In the genomic region with DNA sequence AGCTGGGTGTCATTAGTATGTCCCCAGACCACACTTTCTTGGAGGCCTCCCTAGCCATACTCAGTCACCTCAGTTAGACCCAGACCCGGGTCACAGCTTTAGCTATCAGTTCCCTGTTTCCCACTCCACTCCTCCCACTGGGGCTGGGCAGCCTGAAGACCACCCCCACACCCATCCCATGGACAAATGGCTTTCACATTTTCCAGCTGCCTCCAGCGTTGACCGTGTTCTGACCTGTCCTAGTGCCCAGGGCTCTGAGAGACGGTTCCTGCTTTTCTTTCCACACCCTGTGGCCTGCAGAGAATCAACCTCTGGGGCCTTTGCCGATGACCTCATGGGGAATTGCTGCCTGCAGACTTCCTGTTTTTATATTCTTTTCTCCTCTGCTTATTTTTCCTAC, we compare ENCODE assay signal across 11 mouse cellular contexts. TPM values are rescaled to one million over a fixed set of nuclear protein-coding genes. Genes with fewer than 3 reads are reported as not detected.
A peak's percentile ranks its signal among the peaks of the same experiment; 100 is the strongest.
DNase-seq lines count a peak whose midpoint lies in the region; ATAC-seq and TF ChIP-seq lines count a peak whose summit lies in the region.
"Had no signal": no experiment of that assay in that cellular context is flagged by ENCODE, and none has a peak within 500 bp of the region (broad histone marks: within the 10 kb centered on the region; RNA-seq: fewer than 3 reads in every experiment).

No protein-coding gene starts in this region.

- no peaks in the 10 kb centered on the region for H3K27me3 ChIP-seq in hindbrain, embryonic 16.5 days (replicated peaks; ENCODE audit: control insufficient read depth, insufficient read depth, low read length)
- no peaks in the 10 kb centered on the region for H3K27me3 ChIP-seq in hindbrain, embryonic 11.5 days (ENCODE audit: control insufficient read depth, insufficient read depth, low read length)
- H3K27me3 ChIP-seq in heart, embryonic 16.5 days (ENCODE audit: control insufficient read depth, insufficient read depth, low read length): no peaks in the 10 kb centered on the region
- no peaks in the 10 kb centered on the region for H3K27me3 ChIP-seq in liver, postnatal 0 days (ENCODE audit: insufficient read depth, low read length)

- no peak for TF ChIP-seq CTCF in liver, postnatal 0 days (IDR thresholded peaks at IDR 0.05; ENCODE audit: low read depth)

- WGBS in hindbrain, embryonic 16.5 days: 60% methylated on average over 5 of the region's 5 CpGs
- 44% methylated on average over 5 of the region's 5 CpGs for whole genome bisulfite sequencing in hindbrain, embryonic 11.5 days
- 8% methylated on average over 5 of the region's 5 CpGs for WGBS in heart, embryonic 16.5 days
- 16% methylated on average over 5 of the region's 5 CpGs for WGBS in liver, postnatal 0 days (ENCODE audit: insufficient replicate concordance)

- ATAC-seq in hindbrain, embryonic 16.5 days: no peak
- ATAC-seq in hindbrain, embryonic 11.5 days (ENCODE audit: low FRiP score): no peak
- ATAC-seq in heart, embryonic 16.5 days (replicated peaks; ENCODE audit: extremely low read depth, insufficient read depth, low FRiP score): peak; percentile 76
- ATAC-seq in liver, postnatal 0 days: no peak
- ATAC-seq in frontal cortex, adult (ENCODE audit: low TSS enrichment): no peak
- ATAC-seq: activated CD4-positive, CD25-positive, alpha-beta regulatory T cell, adult 4 months had no signal

- H3K9me3 ChIP-seq in hindbrain, embryonic 16.5 days (ENCODE audit: control insufficient read depth, low read length): no peaks in the 10 kb centered on the region
- no peaks in the 10 kb centered on the region for H3K9me3 ChIP-seq in hindbrain, embryonic 11.5 days (ENCODE audit: control insufficient read depth, low read length)
- no peaks in the 10 kb centered on the region for H3K9me3 ChIP-seq in heart, embryonic 16.5 days (replicated peaks; ENCODE audit: control insufficient read depth, low read length)
- H3K9me3 ChIP-seq in liver, postnatal 0 days (ENCODE audit: low read length): no peaks in the 10 kb centered on the region

- H3K4me2 ChIP-seq in hindbrain, embryonic 16.5 days (ENCODE audit: low read length): no peak overlapping the region
- H3K4me2 ChIP-seq in hindbrain, embryonic 11.5 days (replicated peaks; ENCODE audit: low read depth, low read length): no peak overlapping the region
- H3K4me2 ChIP-seq in heart, embryonic 16.5 days (ENCODE audit: low read depth, low read length): no peak overlapping the region
- no peak overlapping the region for H3K4me2 ChIP-seq in liver, postnatal 0 days (ENCODE audit: low read depth, low read length)

- peak overlapping the region; percentile 44; the same call in 1 of the 2 replicates for H3K27ac ChIP-seq in hindbrain, embryonic 16.5 days (ENCODE audit: low read depth, low read length)
- no peak overlapping the region for H3K27ac ChIP-seq in hindbrain, embryonic 11.5 days (ENCODE audit: low read depth, low read length)
- peak overlapping the region; percentile 75 for H3K27ac ChIP-seq in heart, embryonic 16.5 days (ENCODE audit: low read length)
- 0 out of 2 replicates have a peak overlapping the region, but pooled peaks have one; percentile 12 for H3K27ac ChIP-seq in liver, postnatal 0 days (ENCODE audit: low read depth)
- H3K27ac ChIP-seq: macrophage had no signal

- H3K4me1 ChIP-seq in hindbrain, embryonic 16.5 days (ENCODE audit: control insufficient read depth, insufficient read depth, low read depth, low read length): no peaks in the 10 kb centered on the region
- H3K4me1 ChIP-seq in hindbrain, embryonic 11.5 days (replicated peaks; ENCODE audit: control insufficient read depth, insufficient read depth, low read length): no peaks in the 10 kb centered on the region
- H3K4me1 ChIP-seq in heart, embryonic 16.5 days (ENCODE audit: control insufficient read depth, insufficient read depth, low read length): peaks cover 31% of the 10 kb centered on the region
- no peaks in the 10 kb centered on the region; the same call in 1 of the 2 replicates for H3K4me1 ChIP-seq in liver, postnatal 0 days (ENCODE audit: insufficient read depth)

- H3K4me3 ChIP-seq in hindbrain, embryonic 16.5 days (ENCODE audit: low read length): no peak overlapping the region
- no peak overlapping the region for H3K4me3 ChIP-seq in hindbrain, embryonic 11.5 days (ENCODE audit: low read depth, low read length)
- H3K4me3 ChIP-seq in heart, embryonic 16.5 days (ENCODE audit: low read length): no peak overlapping the region
- H3K4me3 ChIP-seq in liver, postnatal 0 days (ENCODE audit: low read depth, low read length): no peak overlapping the region

- no peaks in the 10 kb centered on the region for H3K36me3 ChIP-seq in hindbrain, embryonic 16.5 days (ENCODE audit: control insufficient read depth, insufficient read depth, low read length)
- H3K36me3 ChIP-seq in hindbrain, embryonic 11.5 days (ENCODE audit: control insufficient read depth, insufficient read depth, low read length): no peaks in the 10 kb centered on the region
- H3K36me3 ChIP-seq in heart, embryonic 16.5 days (ENCODE audit: control insufficient read depth, insufficient read depth): no peaks in the 10 kb centered on the region
- no peaks in the 10 kb centered on the region for H3K36me3 ChIP-seq in liver, postnatal 0 days (replicated peaks; ENCODE audit: insufficient read depth, low read length)

- DNase-seq in hindbrain, embryonic 11.5 days (ENCODE audit: low spot score): no peak
- peak; percentile 66 for DNase-seq in embryo, embryonic 10.5 days (ENCODE audit: low spot score)
- no peak for DNase-seq in liver, postnatal 0 days
- no peak for DNase-seq in cerebellum, adult 18-20 months
- no peak for DNase-seq in right cerebral cortex, postnatal 4 days
- DNase-seq: right cerebral cortex, postnatal 25 days had no signal

- TF ChIP-seq EP300 in liver, postnatal 0 days (IDR thresholded peaks at IDR 0.05; ENCODE audit: low read depth): no peak

- no peak overlapping the region for H3K9ac ChIP-seq in hindbrain, embryonic 16.5 days (ENCODE audit: low read depth, low read length)
- H3K9ac ChIP-seq in hindbrain, embryonic 11.5 days (ENCODE audit: low read depth, low read length): no peak overlapping the region
- peak overlapping the region; percentile 26; the same call in 1 of the 2 replicates for H3K9ac ChIP-seq in heart, embryonic 16.5 days (ENCODE audit: low read length)
- H3K9ac ChIP-seq in liver, postnatal 0 days (replicated peaks): no peak overlapping the region

RNA-seq across cellular contexts. Expression of a gene that starts 36.5 kb away (rescaled TPM):
- polyA plus RNA-seq in hindbrain, embryonic 16.5 days (2015; fragmentation: Nextera tagmentation; extraction: Ambion mirVana): 15.8 and 22.2 TPM in 2 replicates
- polyA plus RNA-seq in hindbrain, embryonic 11.5 days (2014; fragmentation: Nextera tagmentation; extraction: Ambion mirVana): 22.3 and 22.5 TPM in 2 replicates
- polyA plus RNA-seq in heart, embryonic 16.5 days (2015; fragmentation: Nextera tagmentation; extraction: Ambion mirVana): 28.8 and 29.6 TPM in 2 replicates
- 2.0 and 2.4 TPM in 2 replicates for polyA plus RNA-seq in liver, postnatal 0 days (2015; fragmentation: Nextera tagmentation; extraction: Ambion mirVana)
- polyA plus RNA-seq: activated CD4-positive, CD25-positive, alpha-beta regulatory T cell, adult 4 months had no signal

RNA-seq across cellular contexts. Expression of a gene that starts 45.0 kb away (rescaled TPM):
- 23.3 and 25.2 TPM in 2 replicates for polyA plus RNA-seq in hindbrain, embryonic 16.5 days (2015; fragmentation: Nextera tagmentation; extraction: Ambion mirVana)
- polyA plus RNA-seq in hindbrain, embryonic 11.5 days (2014; fragmentation: Nextera tagmentation; extraction: Ambion mirVana): 1.9 and 2.1 TPM in 2 replicates
- polyA plus RNA-seq in heart, embryonic 16.5 days (2015; fragmentation: Nextera tagmentation; extraction: Ambion mirVana): 0.68 and 0.84 TPM in 2 replicates
- polyA plus RNA-seq in liver, postnatal 0 days (2015; fragmentation: Nextera tagmentation; extraction: Ambion mirVana): 0.07 and 0.11 TPM in 2 replicates
- polyA plus RNA-seq: activated CD4-positive, CD25-positive, alpha-beta regulatory T cell, adult 4 months had no signal
